Mouse (Mus musculus) G1E (cell line): ENCODE results near the gene Sgsm3. TPM values are rescaled to one million over a fixed set of nuclear protein-coding genes. Genes with fewer than 3 reads are reported as not detected.
"Not testable (repeated sequence)": the region's sequence is repeated elsewhere in the genome, so short reads cannot be mapped to it uniquely, and the experiment has no call there.

Experiments
- ATAC-seq: 2 replicates; pipeline ENCODE4 v1.8.0; 2016; ENCODE audit warnings: mild to moderate bottlenecking; ENCODE audit not compliant: insufficient number of reproducible peaks, poor library complexity, low FRiP score, severe bottlenecking; ENCODE audit errors: extremely low read depth
- DNase-seq: peaks from one replicate; pipeline ENCODE4 v3.0.0; 2012; ENCODE audit warnings: low spot score
- H3K27me3 ChIP-seq: 2 replicates; pipeline ENCODE4 v1.6.1; 2012; ENCODE audit warnings: mild to moderate bottlenecking, low read length, inconsistent platforms; ENCODE audit not compliant: insufficient read depth
- H3K36me3 ChIP-seq: replicated peaks from 2 replicates; pipeline ENCODE3; 2012; ENCODE audit warnings: mild to moderate bottlenecking, inconsistent platforms
- H3K4me1 ChIP-seq: 2 replicates; pipeline ENCODE4 v1.6.1; 2012; ENCODE audit warnings: low read depth, low read length, inconsistent platforms, mixed read lengths; ENCODE audit not compliant: insufficient read depth
- H3K4me3 ChIP-seq: 2 replicates; pipeline ENCODE4 v1.5.1; 2012; ENCODE audit warnings: low read depth, mild to moderate bottlenecking, inconsistent platforms, low read length, moderate library complexity, mixed read lengths
- H3K9me3 ChIP-seq: replicated peaks from 2 replicates; pipeline ENCODE4 v1.6.1; 2012; ENCODE audit warnings: inconsistent platforms
- CTCF ChIP-seq: IDR thresholded peaks from 2 replicates; pipeline ENCODE4 v1.5.1; 2012; ENCODE audit warnings: low read depth, low read length, inconsistent platforms, mixed read lengths
- GATA1 ChIP-seq: IDR thresholded peaks from 2 replicates; pipeline ENCODE4 v1.6.1; 2012; ENCODE audit warnings: borderline replicate concordance, low read length, inconsistent platforms, mixed read lengths
- GATA2 ChIP-seq: IDR thresholded peaks from 2 replicates; pipeline ENCODE4 v1.6.1; 2012; ENCODE audit warnings: low read depth, low read length, inconsistent platforms, borderline replicate concordance
- POLR2AphosphoS5 ChIP-seq: IDR thresholded peaks from 2 replicates; pipeline ENCODE4 v1.6.1; 2012; ENCODE audit warnings: low read depth, low read length, inconsistent platforms; ENCODE audit not compliant: insufficient replicate concordance
- TAL1 ChIP-seq: conservative IDR thresholded peaks from 2 replicates; pipeline ENCODE4 v1.6.1; 2012; ENCODE audit warnings: low read depth, low read length, inconsistent platforms, mixed read lengths
- polyA plus RNA-seq: library from polyadenylated mRNA; stranded (reverse); fragments of >175 nt; gene quantifications from 2 replicates; pipeline ENCODE4 v1.2.3, GENCODE M21; 2012
- total RNA-seq, 2 experiments: library from RNA; stranded (forward) in 1 of 2; stranded (reverse) in 1 of 2; fragments of 200-1000 nt in 1 of 2; fragments of >200 nt in 1 of 2; fragmentation: Nextera tagmentation in 1 of 2; gene quantifications; 2 replicates each; pipeline ENCODE4 v1.2.3; 2014 to 2017

Gene Sgsm3
- total RNA-seq (2014; fragmentation: Nextera tagmentation), result 17.9 and 18.9 TPM in 2 replicates
- 28.4 and 35.7 TPM in 2 replicates for total RNA-seq (2017)
- 8.4 and 8.5 TPM in 2 replicates for polyA plus RNA-seq

DNA sequence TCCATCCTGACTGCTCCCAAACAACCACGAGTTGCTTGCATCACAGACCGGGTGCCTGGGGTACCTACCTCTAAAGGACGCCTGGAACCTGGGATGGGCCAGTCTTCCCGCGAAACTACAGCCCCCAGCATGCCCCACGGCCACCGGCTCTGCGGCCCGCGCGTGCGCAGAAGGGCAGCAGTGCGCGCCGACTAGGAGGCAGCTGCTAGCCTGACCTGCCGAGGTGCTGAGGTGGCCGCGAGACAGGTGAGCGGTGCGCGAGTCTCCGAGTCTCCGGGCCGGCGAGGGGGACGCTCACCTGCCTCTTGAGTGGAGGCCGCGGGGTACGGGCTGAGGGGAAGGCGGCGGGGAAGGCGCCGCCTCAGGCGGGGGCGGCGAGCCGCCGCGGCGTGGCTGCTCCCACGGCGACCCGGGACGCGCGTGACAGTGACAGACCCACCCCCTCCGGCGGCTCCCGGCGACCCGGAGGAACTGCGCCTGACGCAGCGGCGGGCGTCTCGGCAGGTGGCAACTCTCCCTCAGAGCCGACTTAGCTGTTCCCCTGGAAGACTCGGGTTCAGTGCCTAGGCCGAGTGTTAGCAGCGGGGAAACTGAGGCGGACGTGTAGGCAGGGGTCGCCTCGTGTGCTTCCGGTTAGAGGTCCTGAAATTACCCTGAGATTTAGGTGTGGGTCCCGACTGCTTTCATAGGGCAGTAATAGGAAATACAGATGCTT lies at the start of gene Sgsm3:
Gene Sgsm3, plus strand, starts transcription at position 146 of the 715 bp plus-strand sequence.
- Histone ChIP-seq H3K4me3 (peak within 1 kb of the TSS; percentile 96), H3K36me3 (peaks cover 4% of the 10 kb centered on the region), H3K27me3 (no peaks in the 10 kb centered on the region), H3K4me1 (peaks cover 29% of the 10 kb centered on the region), H3K9me3 (no peaks in the 10 kb centered on the region)
- DNase-seq (peak; percentile 89), ATAC-seq (0 out of 2 replicates have a peak, but pooled peaks have one; percentile 8)
- TF ChIP-seq POLR2AphosphoS5 (no peak), GATA1 (no peak), TAL1 (no peak), GATA2 (no peak), CTCF (no peak)

DNA sequence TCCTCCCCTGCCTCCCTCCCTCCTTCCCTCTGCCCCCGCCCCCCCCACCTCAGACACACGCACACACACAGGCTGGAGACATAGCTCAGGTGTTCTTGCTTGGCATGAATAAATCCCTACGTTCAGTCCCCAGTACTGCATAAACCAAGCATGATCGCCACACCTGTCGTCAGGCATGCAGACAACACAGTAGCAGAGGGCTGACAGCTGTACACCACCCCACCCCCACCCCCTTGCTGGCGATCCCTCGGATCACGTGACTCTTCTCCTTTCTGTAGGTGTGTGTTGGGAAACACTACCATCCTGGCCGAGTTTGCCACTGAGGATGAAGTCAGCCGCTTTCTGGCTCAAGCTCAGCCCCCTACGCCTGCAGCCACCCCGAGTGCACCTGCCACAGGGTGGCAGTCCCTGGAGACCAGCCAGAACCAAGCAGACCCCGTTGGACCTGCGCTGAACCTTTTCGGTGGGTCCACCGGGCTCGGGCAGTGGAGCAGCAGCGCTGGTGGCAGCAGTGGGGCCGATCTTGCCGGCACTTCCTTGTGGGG lies 48.7 kb upstream of the Sgsm3 start:
- Histone ChIP-seq H3K4me1 (peaks cover 35% of the 10 kb centered on the region), H3K4me3 (peak overlapping the region; percentile 53; the same call in 1 of the 2 replicates), H3K36me3 (peaks cover 69% of the 10 kb centered on the region), H3K9me3 (no peaks in the 10 kb centered on the region), H3K27me3 (no peaks in the 10 kb centered on the region)
- TF ChIP-seq POLR2AphosphoS5 (no peak), GATA1 (no peak), CTCF (no peak), TAL1 (no peak)
- DNase-seq (no peak), ATAC-seq (no peak)

DNA sequence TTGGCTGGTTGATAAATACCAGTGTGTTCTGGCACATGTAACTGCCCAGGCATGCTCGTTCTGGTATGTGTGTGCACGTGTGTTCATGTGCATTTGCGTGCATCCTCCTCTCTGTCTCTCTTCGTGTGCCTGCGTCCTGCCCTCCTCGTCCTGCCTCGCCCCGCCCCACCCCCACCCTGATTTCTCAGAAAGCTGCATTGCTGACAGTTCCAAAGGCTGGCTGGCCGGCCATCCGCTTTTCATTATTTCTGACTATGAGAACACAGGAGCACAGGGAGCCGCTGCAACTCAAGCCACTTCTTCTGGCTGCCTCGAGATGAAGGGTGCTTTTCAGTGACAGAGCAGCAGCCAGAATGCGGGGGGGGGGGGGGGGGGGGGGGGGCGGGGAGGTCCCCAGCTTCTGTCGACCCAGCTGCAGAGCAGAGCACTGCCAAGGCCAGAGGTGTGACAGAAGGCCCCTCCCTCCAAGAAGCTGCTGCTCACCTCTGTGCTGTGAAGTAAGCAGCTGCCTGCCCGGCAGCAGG lies 47.5 kb upstream of the Sgsm3 start:
- H3K4me1 ChIP-seq, result peaks cover 44% of the 10 kb centered on the region
- ATAC-seq (no peak), DNase-seq (peak; percentile 77)
- peaks cover 66% of the 10 kb centered on the region for H3K36me3 ChIP-seq
- no peaks in the 10 kb centered on the region for H3K27me3 ChIP-seq
- H3K9me3 ChIP-seq, result no peaks in the 10 kb centered on the region
- H3K4me3 ChIP-seq, result peak overlapping the region; percentile 63; the same call in 1 of the 2 replicates
- TF ChIP-seq TAL1 (no peak), CTCF (no peak), GATA1 (no peak), GATA2 (no peak), POLR2AphosphoS5 (no peak)

DNA sequence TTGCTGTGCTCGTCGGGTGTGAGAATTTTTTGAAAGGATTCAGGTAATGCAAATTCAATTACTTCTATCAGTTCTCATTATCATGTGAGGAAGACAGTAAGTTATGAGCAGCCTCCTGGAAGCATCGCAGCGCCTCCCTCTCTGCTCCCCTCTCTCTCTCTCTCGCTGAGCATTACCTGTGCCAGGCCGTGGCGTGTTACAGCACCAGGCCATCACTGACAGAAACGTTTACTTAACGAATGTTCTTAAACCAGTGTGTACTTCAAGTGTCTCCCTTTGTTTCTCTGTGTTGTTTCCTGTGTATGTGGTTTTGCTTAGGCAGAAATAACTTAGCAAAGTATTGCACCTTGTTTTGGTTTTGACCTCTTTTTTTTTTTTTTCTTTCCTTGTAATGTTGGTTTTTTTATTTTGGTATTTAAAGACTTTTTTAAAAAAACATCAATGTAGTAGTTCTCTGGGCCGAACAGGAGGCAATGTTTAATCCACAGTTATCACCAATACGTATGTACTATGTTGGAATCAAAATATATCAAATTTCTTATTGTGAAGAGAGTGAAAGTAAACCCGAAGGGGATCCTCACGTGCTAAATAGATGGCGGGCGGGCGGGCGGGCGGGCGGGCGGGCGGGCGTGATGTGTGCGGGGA lies 46.8 kb upstream of the Sgsm3 start:
- not testable (repeated sequence) for H3K4me3 ChIP-seq, H3K27me3 ChIP-seq, DNase-seq, ATAC-seq, H3K9me3 ChIP-seq
- Histone ChIP-seq H3K36me3 (peaks cover 70% of the 10 kb centered on the region), H3K4me1 (peaks cover 44% of the 10 kb centered on the region)

DNA sequence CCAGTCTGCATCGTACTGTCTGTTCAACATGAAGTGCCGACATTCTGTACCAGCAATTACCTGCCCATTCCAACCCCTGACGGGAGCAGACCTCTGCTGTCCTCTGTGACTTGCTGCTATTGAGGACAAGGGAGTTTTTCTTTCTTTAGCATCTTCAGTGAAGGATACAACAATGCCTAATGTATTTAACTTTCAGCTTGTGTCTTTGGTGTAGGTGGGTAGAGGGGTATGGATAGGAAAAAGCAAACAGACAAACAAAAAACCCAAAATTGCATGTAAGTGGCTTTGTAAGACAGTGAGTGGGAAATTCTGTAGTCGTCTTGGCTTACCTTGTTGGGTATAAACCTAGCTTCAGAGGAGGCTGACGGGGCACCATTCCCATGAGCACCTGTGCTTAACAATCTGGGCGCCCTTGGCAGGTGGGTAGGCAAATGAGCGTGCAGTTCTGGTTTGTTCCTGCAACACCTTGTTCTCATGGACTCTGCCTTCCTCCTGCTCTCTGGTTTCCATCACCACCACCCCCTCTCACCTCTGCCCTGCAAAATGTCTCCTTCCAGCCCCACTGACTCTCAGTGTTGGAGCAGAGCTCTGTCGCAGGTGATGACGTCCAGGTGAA lies 46.1 kb upstream of the Sgsm3 start:
- Histone ChIP-seq H3K9me3 (no peaks in the 10 kb centered on the region), H3K4me1 (peaks cover 44% of the 10 kb centered on the region), H3K27me3 (no peaks in the 10 kb centered on the region), H3K4me3 (no peak overlapping the region; the same call in 1 of the 2 replicates), H3K36me3 (peaks cover 70% of the 10 kb centered on the region)
- ATAC-seq (no peak), DNase-seq (no peak)
- no peak for TF ChIP-seq GATA2
- no peak for TF ChIP-seq POLR2AphosphoS5
- no peak for TF ChIP-seq CTCF

DNA sequence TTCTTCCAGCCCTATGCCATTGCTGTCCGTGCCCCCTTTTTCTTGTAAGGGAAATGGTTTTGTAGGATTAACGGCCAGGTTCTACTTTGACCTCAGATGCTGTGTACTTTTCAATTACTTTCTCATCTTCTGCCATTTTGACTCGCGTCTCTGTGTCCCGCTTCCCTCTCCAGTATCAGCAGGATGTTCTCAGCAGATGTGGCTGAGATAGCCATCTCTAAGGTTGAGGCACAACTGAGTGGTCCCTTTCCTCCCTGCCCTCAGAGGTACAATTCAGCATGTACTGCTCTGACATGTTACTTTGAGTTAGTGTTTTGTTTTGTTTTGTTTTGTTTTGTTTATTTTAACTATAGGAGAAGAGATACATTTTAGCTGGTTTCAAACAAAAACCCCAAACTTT lies 42.7 kb upstream of the Sgsm3 start:
- Histone ChIP-seq H3K36me3 (peaks cover 65% of the 10 kb centered on the region), H3K4me1 (peaks cover 48% of the 10 kb centered on the region)

More for the DNA sequence above, 42.7 kb upstream of the Sgsm3 start:
- DNase-seq (no peak), ATAC-seq (no peak)
- Histone ChIP-seq H3K4me3 (no peak overlapping the region), H3K27me3 (no peaks in the 10 kb centered on the region), H3K9me3 (no peaks in the 10 kb centered on the region)
- TF ChIP-seq GATA1, result no peak
- TF ChIP-seq GATA2, result no peak
- no peak for TF ChIP-seq POLR2AphosphoS5
- TF ChIP-seq TAL1, result no peak
- no peak for TF ChIP-seq CTCF
